Mouse (Mus musculus) olfactory bulb, adult 2 months (tissue): ENCODE results near the gene Gm26558.

Source experiments
- CTCF ChIP-seq: fragments of 200-500 bp; IDR thresholded peaks from 2 replicates; pipeline ENCODE4 v1.5.1; 2012; ENCODE audit warnings: low read depth, mild to moderate bottlenecking, low read length, moderate library complexity; ENCODE audit not compliant: insufficient read depth
- POLR2A ChIP-seq: fragments of 200-500 bp; IDR thresholded peaks from 2 replicates; pipeline ENCODE4 v1.6.1; 2012; ENCODE audit warnings: mild to moderate bottlenecking, low read depth, low read length, moderate library complexity; ENCODE audit not compliant: insufficient read depth

DNA sequence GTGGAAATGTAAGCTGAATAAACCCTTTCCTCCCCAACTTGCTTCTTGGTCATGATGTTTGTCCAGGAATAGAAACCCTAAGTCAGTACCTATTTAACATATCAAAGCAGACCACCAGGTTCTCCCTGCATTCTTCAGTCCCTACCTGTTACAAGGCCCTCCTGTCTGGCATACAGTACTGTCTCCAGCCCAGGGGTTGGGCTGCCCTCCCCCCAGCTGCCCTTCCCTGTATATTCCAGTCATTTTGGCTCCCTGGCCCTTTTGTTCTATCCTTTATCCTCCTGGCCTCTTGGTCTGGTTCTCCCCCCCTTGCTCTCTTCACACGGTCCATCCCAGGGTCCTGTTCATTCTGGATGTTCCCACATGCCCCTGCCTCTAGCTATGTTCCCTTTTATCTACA, 30.6 kb downstream of the Gm26558 start:
- TF ChIP-seq POLR2A (no peak), CTCF (no peak)
